Mouse (Mus musculus) erythroblast, embryonic 14.5 days (primary cell): ENCODE data around the gene Ncbp3.

ENCODE experiments used
- GATA1 ChIP-seq: IDR thresholded peaks from 2 replicates; pipeline ENCODE4 v1.6.1; 2012; ENCODE audit warnings: low read length, inconsistent platforms, mixed read lengths
- TAL1 ChIP-seq: IDR thresholded peaks from 3 replicates; pipeline ENCODE4 v1.6.1; 2012; ENCODE audit warnings: low read length, inconsistent platforms, mixed read lengths

DNA sequence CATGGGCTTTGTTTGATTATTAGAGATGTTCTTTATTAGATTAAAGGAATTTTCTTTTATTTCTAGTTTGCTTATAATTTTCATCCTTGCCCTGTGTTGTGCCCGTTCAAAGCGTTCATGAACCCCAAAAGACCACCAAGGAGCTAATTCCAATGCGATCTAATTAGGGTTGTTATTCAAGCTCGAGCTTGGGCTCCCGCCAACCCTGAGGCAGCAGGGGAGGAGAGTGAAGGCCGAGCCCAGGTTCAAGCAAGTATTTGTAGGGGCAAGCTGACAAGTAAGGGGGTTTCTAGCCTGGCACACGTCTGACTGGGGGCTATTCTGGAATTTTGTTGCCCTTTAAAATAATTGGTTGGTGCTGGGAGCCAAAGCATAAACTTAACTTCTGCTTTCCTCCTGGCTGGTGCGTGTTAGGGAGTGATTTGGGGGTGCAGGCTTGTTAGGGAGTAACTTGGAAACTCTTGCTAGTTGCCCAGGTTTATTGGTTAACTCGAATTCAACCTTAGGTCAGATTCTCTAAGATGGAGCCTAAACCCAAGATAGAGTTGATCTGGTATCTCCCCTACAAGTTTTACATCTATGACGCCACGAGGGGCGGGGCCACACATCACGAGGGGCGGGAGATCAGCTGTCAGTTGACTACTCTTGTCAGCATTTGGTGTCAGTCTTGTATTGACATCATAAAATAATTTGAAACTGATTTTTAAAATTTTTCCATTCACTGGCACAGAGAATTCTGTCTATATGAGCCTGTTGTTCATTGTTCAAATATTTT is 52.6 kb downstream of the Ncbp3 start:
- TF ChIP-seq TAL1 (no peak), GATA1 (no peak)
